Mouse (Mus musculus): ENCODE results near the gene Zer1. TPM values are rescaled to one million over a fixed set of nuclear protein-coding genes. Genes with fewer than 3 reads are reported as not detected.

Zer1 gene
- polyA plus RNA-seq, 1 experiment: 11.1 TPM

- TF ChIP-seq GATA1 (IDR thresholded peaks at IDR 0.05; ENCODE audit: low read length): no peak
Measured at GRCm38 (mm10) chr2:30093471-30094207, 30.7 kb downstream of the Zer1 start, which contains the start of gene Zdhhc12. Gene Zdhhc12, minus strand, starts transcription at chr2:30093648.

GRCm38 (mm10) chr2:30092280-30092918 lies 32.0 kb downstream of the Zer1 start:
- TF ChIP-seq GATA1 (IDR thresholded peaks at IDR 0.05; ENCODE audit: low read length): no peak

GRCm38 (mm10) chr2:30091521-30091920 lies 32.9 kb downstream of the Zer1 start:
- no peak for TF ChIP-seq GATA1 (IDR thresholded peaks at IDR 0.05; ENCODE audit: low read length)

- no peak for TF ChIP-seq GATA1 (IDR thresholded peaks at IDR 0.05; ENCODE audit: low read length)
Measured at GRCm38 (mm10) chr2:30087310-30087709, 37.1 kb downstream of the Zer1 start.

GRCm38 (mm10) chr2:30084632-30085031 lies 39.8 kb downstream of the Zer1 start:
- no peak for TF ChIP-seq GATA1 (IDR thresholded peaks at IDR 0.05; ENCODE audit: low read length)

- no peak for TF ChIP-seq GATA1 (IDR thresholded peaks at IDR 0.05; ENCODE audit: low read length)
Measured at GRCm38 (mm10) chr2:30084113-30084512, 40.3 kb downstream of the Zer1 start.

- TF ChIP-seq GATA1 (IDR thresholded peaks at IDR 0.05; ENCODE audit: low read length): no peak
Measured at GRCm38 (mm10) chr2:30080181-30080800, 44.1 kb downstream of the Zer1 start.

- TF ChIP-seq GATA1 (IDR thresholded peaks at IDR 0.05; ENCODE audit: low read length): no peak
Measured at GRCm38 (mm10) chr2:30078760-30079159, 45.6 kb downstream of the Zer1 start.

GRCm38 (mm10) chr2:30078349-30078712 lies 46.1 kb downstream of the Zer1 start:
- TF ChIP-seq GATA1 (IDR thresholded peaks at IDR 0.05; ENCODE audit: low read length): no peak

GRCm38 (mm10) chr2:30077502-30078348 lies 46.7 kb downstream of the Zer1 start, which contains the start of gene Pkn3:
Gene Pkn3, plus strand, starts transcription at chr2:30077684.
- TF ChIP-seq GATA1 (IDR thresholded peaks at IDR 0.05; ENCODE audit: low read length): no peak

- TF ChIP-seq GATA1 (IDR thresholded peaks at IDR 0.05; ENCODE audit: low read length): no peak
Measured at GRCm38 (mm10) chr2:30076959-30077358, 47.4 kb downstream of the Zer1 start.

GRCm38 (mm10) chr2:30076439-30076838 lies 47.9 kb downstream of the Zer1 start:
- TF ChIP-seq GATA1 (IDR thresholded peaks at IDR 0.05; ENCODE audit: low read length): no peak

- TF ChIP-seq GATA1 (IDR thresholded peaks at IDR 0.05; ENCODE audit: low read length): no peak
Measured at GRCm38 (mm10) chr2:30075625-30076024, 48.8 kb downstream of the Zer1 start.

GRCm38 (mm10) chr2:30073285-30073684 lies 51.1 kb downstream of the Zer1 start:
- no peak for TF ChIP-seq GATA1 (IDR thresholded peaks at IDR 0.05; ENCODE audit: low read length)

GRCm38 (mm10) chr2:30072875-30073274 lies 51.5 kb downstream of the Zer1 start:
- TF ChIP-seq GATA1 (IDR thresholded peaks at IDR 0.05; ENCODE audit: low read length): no peak

- no peak for TF ChIP-seq GATA1 (IDR thresholded peaks at IDR 0.05; ENCODE audit: low read length)
Measured at GRCm38 (mm10) chr2:30067962-30068361, 56.4 kb downstream of the Zer1 start.
